Mouse (Mus musculus) testis, adult 2 months (tissue): Measurements from ENCODE around the gene Fstl1. TPM values are rescaled to one million over a fixed set of nuclear protein-coding genes. Genes with fewer than 3 reads are reported as not detected.

Experiments used
- H3K27ac ChIP-seq: fragments of 200-500 bp; 2 replicates; pipeline ENCODE4 v1.5.1; 2012; ENCODE audit warnings: low read depth, low read length; ENCODE audit not compliant: control insufficient read depth, insufficient read depth
- H3K27me3 ChIP-seq: fragments of 200-500 bp; 2 replicates; pipeline ENCODE4 v1.6.1; 2012; ENCODE audit warnings: mild to moderate bottlenecking, low read length, moderate library complexity; ENCODE audit not compliant: control insufficient read depth, insufficient read depth
- H3K36me3 ChIP-seq: fragments of 200-500 bp; 2 replicates; pipeline ENCODE4 v1.6.1; 2012; ENCODE audit warnings: mild to moderate bottlenecking, low read length; ENCODE audit not compliant: control insufficient read depth, insufficient read depth
- H3K4me1 ChIP-seq: fragments of 200-500 bp; 2 replicates; pipeline ENCODE4 v1.6.1; 2012; ENCODE audit warnings: low read length; ENCODE audit not compliant: control insufficient read depth, insufficient read depth
- H3K4me3 ChIP-seq: fragments of 200-500 bp; 2 replicates; pipeline ENCODE4 v1.5.1; 2012; ENCODE audit warnings: low read depth, mild to moderate bottlenecking, low read length, moderate library complexity, mixed read lengths; ENCODE audit not compliant: control insufficient read depth
- CTCF ChIP-seq: fragments of 200-500 bp; IDR thresholded peaks from 2 replicates; pipeline ENCODE4 v1.5.1; 2012; ENCODE audit warnings: low read depth, mild to moderate bottlenecking, inconsistent platforms, low read length, moderate library complexity; ENCODE audit not compliant: control insufficient read depth, insufficient read depth, insufficient replicate concordance
- POLR2A ChIP-seq: fragments of 200-500 bp; IDR thresholded peaks from 2 replicates; pipeline ENCODE4 v1.6.1; 2012; ENCODE audit warnings: low read depth, mild to moderate bottlenecking, inconsistent platforms, low read length, moderate library complexity; ENCODE audit not compliant: control insufficient read depth
- polyA plus RNA-seq: library from polyadenylated mRNA; depleted of rRNA; stranded (reverse); fragments of >200 nt; gene quantifications from 2 replicates; pipeline ENCODE4 v1.2.3, GENCODE M21; 2012

The Fstl1 gene
- polyA plus RNA-seq, 1 experiment: 5.4 TPM

GRCm38 (mm10) chr16:37812474-37812886 is 35.8 kb downstream of the Fstl1 start:
- Histone ChIP-seq H3K27me3 (no peaks in the 10 kb centered on the region), H3K4me1 (peaks cover 16% of the 10 kb centered on the region), H3K36me3 (no peaks in the 10 kb centered on the region), H3K27ac (no peak overlapping the region), H3K4me3 (no peak overlapping the region)
- no peak for TF ChIP-seq POLR2A
- peak; percentile 14; the same call in 1 of the 2 replicates for TF ChIP-seq CTCF

GRCm38 (mm10) chr16:37813691-37814382 is 37.2 kb downstream of the Fstl1 start:
- H3K4me3 ChIP-seq: no peak overlapping the region
- TF ChIP-seq POLR2A (no peak), CTCF (no peak)
- 0 out of 2 replicates have a peak overlapping the region, but pooled peaks have one; percentile 26 for H3K27ac ChIP-seq

DNA sequence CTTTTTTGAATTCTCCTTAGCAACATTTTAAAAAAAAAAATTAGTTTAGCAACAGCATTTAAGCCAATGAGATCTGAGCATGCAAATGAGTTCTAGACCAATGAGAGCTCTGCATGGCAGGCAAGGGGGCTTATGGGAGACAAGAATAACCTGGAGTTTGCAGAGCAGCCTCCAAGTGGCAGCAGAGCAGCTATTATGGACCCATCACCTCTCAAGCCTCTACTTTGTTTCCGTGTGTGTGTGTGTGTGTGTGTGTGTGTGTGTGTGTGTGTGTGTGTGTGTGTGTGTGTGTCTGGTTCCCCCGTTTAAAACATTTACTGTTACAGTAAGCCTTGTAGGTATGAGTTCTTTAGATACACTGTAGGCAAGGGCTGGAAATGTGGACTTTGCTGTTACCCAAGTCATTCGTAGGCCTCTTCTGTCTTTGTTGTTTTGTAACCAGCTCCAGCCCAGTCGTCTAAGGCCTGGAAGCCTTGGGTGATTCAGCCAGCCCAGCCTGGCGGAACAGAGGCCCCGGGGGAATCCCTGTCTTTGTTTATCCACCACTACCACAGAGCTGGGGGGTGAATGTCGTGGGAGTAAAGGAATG is 37.8 kb downstream of the Fstl1 start:
- TF ChIP-seq POLR2A (no peak), CTCF (peak; percentile 18; the same call in 1 of the 2 replicates)
- H3K36me3 ChIP-seq: no peaks in the 10 kb centered on the region
- no peaks in the 10 kb centered on the region for H3K27me3 ChIP-seq
- no peak overlapping the region; the same call in 1 of the 2 replicates for H3K4me3 ChIP-seq
- peak overlapping the region; percentile 68 for H3K27ac ChIP-seq
- H3K4me1 ChIP-seq: peaks cover 16% of the 10 kb centered on the region

More at GRCm38 (mm10) chr16:37813691-37814382, 37.2 kb downstream of the Fstl1 start:
- H3K4me1 ChIP-seq: peaks cover 16% of the 10 kb centered on the region
- no peaks in the 10 kb centered on the region for H3K27me3 ChIP-seq
- no peaks in the 10 kb centered on the region for H3K36me3 ChIP-seq

DNA sequence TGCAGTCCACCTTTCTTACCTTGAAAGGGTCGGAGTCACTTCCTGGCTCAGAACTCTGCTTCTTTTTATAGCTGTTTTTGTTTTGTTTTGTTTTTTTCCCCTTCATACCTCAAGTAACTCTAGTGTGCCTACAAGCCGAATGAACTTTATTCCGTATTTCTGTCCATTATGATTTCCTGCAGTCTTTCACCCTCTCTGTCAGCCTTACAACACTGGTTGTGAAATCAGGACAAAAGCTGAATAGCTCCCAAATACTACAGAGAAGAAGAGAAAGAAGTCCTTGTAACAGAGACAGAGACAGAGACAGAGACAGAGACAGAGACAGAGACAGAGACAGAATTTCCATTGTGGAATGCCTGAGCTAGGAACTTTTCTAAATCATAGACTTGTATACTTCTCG is 41.3 kb downstream of the Fstl1 start:
- TF ChIP-seq POLR2A (no peak), CTCF (no peak)
- H3K36me3 ChIP-seq: no peaks in the 10 kb centered on the region
- H3K27ac ChIP-seq: no peak overlapping the region
- no peaks in the 10 kb centered on the region for H3K27me3 ChIP-seq
- H3K4me1 ChIP-seq: peaks cover 14% of the 10 kb centered on the region
- no peak overlapping the region for H3K4me3 ChIP-seq

DNA sequence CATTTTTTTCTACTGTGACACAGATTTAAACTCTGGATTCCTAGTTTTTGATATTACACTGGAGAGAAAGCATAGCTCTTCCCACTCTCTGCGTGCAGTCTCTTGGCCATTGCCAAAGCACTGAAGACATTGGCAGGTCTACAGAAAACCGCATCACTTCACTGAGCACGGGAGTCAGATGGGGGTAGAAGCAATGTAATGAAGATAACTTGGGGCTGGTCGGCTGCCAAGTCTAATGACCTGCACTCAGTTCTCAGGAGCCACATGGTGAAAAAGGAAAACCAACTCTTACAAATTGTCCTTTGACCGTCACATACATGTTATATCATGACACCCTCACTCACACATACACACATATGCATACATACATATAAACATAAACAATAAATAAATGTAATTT is 47.3 kb downstream of the Fstl1 start:
- TF ChIP-seq CTCF: no peak
- no peak for TF ChIP-seq POLR2A
- no peak overlapping the region for H3K4me3 ChIP-seq
- H3K27ac ChIP-seq: no peak overlapping the region
- no peaks in the 10 kb centered on the region for H3K36me3 ChIP-seq
- H3K27me3 ChIP-seq: no peaks in the 10 kb centered on the region
- H3K4me1 ChIP-seq: no peaks in the 10 kb centered on the region

DNA sequence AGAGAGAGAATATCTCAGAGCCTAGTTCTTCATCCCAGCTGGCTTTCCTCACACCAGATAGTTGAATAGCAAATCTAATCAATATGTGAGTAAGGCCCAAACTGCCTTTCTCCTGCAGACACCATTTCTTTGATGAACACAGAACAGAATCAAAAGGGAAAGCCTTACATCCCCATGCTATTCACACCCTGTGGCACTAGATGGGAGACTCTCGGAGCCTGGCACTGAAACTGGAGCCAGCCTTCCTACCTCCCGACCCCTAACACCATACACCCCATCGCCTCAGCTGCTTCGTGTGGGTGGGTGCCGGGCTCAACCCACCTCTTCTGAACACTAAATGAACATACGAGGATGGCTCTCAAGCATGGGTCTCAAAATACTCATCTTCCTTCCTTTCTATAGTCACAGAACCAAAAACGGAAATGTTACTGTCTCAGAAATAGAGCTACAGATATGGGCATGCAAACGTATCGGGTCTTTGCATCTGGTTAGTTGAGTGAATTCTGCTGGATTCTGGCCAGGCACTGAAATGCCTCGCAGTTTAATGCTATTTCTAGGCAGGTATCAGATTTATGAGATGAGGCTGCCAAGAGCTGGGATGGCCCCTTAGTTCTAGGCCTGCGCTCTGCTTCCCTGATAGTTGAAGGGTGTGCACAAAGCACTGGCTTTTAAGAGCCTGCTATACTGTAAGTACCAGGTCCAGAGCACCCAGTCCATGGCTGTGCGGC is 48.3 kb downstream of the Fstl1 start:
- H3K27me3 ChIP-seq: no peaks in the 10 kb centered on the region
- H3K27ac ChIP-seq: no peak overlapping the region
- H3K4me1 ChIP-seq: no peaks in the 10 kb centered on the region
- H3K36me3 ChIP-seq: no peaks in the 10 kb centered on the region
- no peak for TF ChIP-seq CTCF
- no peak for TF ChIP-seq POLR2A
- H3K4me3 ChIP-seq: no peak overlapping the region

- Histone ChIP-seq H3K27me3 (no peaks in the 10 kb centered on the region), H3K27ac (no peak overlapping the region), H3K36me3 (no peaks in the 10 kb centered on the region), H3K4me1 (no peaks in the 10 kb centered on the region), H3K4me3 (no peak overlapping the region)
- TF ChIP-seq POLR2A (no peak), CTCF (no peak)
Measured at GRCm38 (mm10) chr16:37826286-37826685, 49.6 kb downstream of the Fstl1 start.
